Mouse (Mus musculus) MEL (cell line): ENCODE measurements around the gene Smyd3. TPM values are rescaled to one million over a fixed set of nuclear protein-coding genes. Genes with fewer than 3 reads are reported as not detected.

Experiments
- DNase-seq: peaks from one replicate; pipeline ENCODE4 v3.0.0; 2011; ENCODE audit warnings: low read depth, low spot score
- H3K27ac ChIP-seq: 2 replicates; pipeline ENCODE4 v1.5.1; 2012; ENCODE audit warnings: low read depth, mild to moderate bottlenecking, control low read depth, low read length, moderate library complexity; ENCODE audit not compliant: control insufficient read depth
- H3K27me3 ChIP-seq, 2 experiments: fragments of 150-350 bp in 1 of 2; sonication (generic) in 1 of 2; 2 replicates each; pipeline ENCODE4 v1.6.1; 2012; ENCODE audit warnings: low read length in 2 of 2, mild to moderate bottlenecking in 2 of 2, improper control_type of control experiment in 1 of 2, moderate library complexity in 1 of 2; ENCODE audit not compliant: insufficient read depth in 2 of 2, control insufficient read depth in 1 of 2
- H3K36me3 ChIP-seq, 2 experiments: 2 replicates each; pipeline ENCODE4 v1.6.1; 2012 to 2014; ENCODE audit warnings: low read length in 2 of 2, improper control_type of control experiment in 1 of 2, inconsistent platforms in 1 of 2, mild to moderate bottlenecking in 1 of 2; ENCODE audit not compliant: insufficient read depth in 2 of 2, control insufficient read depth in 1 of 2
- H3K4me1 ChIP-seq, 2 experiments: fragments of 150-350 bp in 1 of 2; sonication (generic) in 1 of 2; 2 replicates each; pipeline ENCODE4 v1.6.1; 2012; ENCODE audit warnings: low read length in 2 of 2, improper control_type of control experiment in 1 of 2, mild to moderate bottlenecking in 1 of 2; ENCODE audit not compliant: insufficient read depth in 2 of 2, control insufficient read depth in 1 of 2
- H3K4me3 ChIP-seq, 2 experiments: fragments of 150-350 bp in 1 of 2; sonication (generic) in 1 of 2; 2 replicates each; pipeline ENCODE4 v1.5.1; 2012; ENCODE audit warnings: low read depth in 2 of 2, low read length in 2 of 2, mild to moderate bottlenecking in 2 of 2, moderate library complexity in 2 of 2, control low read depth in 1 of 2, improper control_type of control experiment in 1 of 2; ENCODE audit not compliant: control insufficient read depth in 1 of 2, insufficient read depth in 1 of 2
- H3K79me2 ChIP-seq: 2 replicates; pipeline ENCODE4 v1.6.1; 2012; ENCODE audit warnings: mild to moderate bottlenecking, low read length, moderate library complexity; ENCODE audit not compliant: control insufficient read depth, poor library complexity, insufficient read depth
- H3K9ac ChIP-seq: 2 replicates; pipeline ENCODE4 v1.6.1; 2012; ENCODE audit warnings: low read depth, mild to moderate bottlenecking, control low read depth, low read length, moderate library complexity; ENCODE audit not compliant: control insufficient read depth, poor library complexity, severe bottlenecking
- H3K9me3 ChIP-seq: fragments of 150-350 bp; sonication (generic); replicated peaks from 2 replicates; pipeline ENCODE4 v1.6.1; 2012; ENCODE audit warnings: mild to moderate bottlenecking, low read length, improper control_type of control experiment, moderate library complexity; ENCODE audit not compliant: insufficient read depth
- E2F4 ChIP-seq: IDR thresholded peaks from 2 replicates; pipeline ENCODE4 v1.6.1; 2011; ENCODE audit warnings: low read depth, low read length, improper control_type of control experiment, borderline replicate concordance
- EP300 ChIP-seq, 2 experiments: IDR thresholded peaks; 2 replicates each; pipeline ENCODE4 v1.6.1; 2011; ENCODE audit warnings: improper control_type of control experiment in 2 of 2, low read length in 2 of 2, low read depth in 1 of 2, mild to moderate bottlenecking in 1 of 2
- ETS1 ChIP-seq: IDR thresholded peaks from 2 replicates; pipeline ENCODE4 v1.6.1; 2012; ENCODE audit warnings: low read depth, mild to moderate bottlenecking, inconsistent platforms, low read length, improper control_type of control experiment, moderate library complexity
- GATA1 ChIP-seq: IDR thresholded peaks from 2 replicates; pipeline ENCODE4 v1.6.1; 2011; ENCODE audit warnings: low read depth, low read length, improper control_type of control experiment
- JUND ChIP-seq: IDR thresholded peaks from 2 replicates; pipeline ENCODE4 v1.6.1; 2011; ENCODE audit warnings: low read depth, mild to moderate bottlenecking, improper control_type of control experiment, low read length
- KAT2A ChIP-seq: conservative IDR thresholded peaks from 2 replicates; pipeline ENCODE4 v1.6.1; 2012; ENCODE audit warnings: low read depth, low read length, improper control_type of control experiment, inconsistent platforms
- MAX ChIP-seq: IDR thresholded peaks from 2 replicates; pipeline ENCODE4 v1.6.1; 2011; ENCODE audit warnings: low read length, improper control_type of control experiment
- MXI1 ChIP-seq: IDR thresholded peaks from 2 replicates; pipeline ENCODE4 v1.6.1; 2011; ENCODE audit warnings: mild to moderate bottlenecking, low read depth, low read length, improper control_type of control experiment
- MYB ChIP-seq: IDR thresholded peaks from 2 replicates; pipeline ENCODE4 v1.6.1; 2011; ENCODE audit warnings: mild to moderate bottlenecking, low read depth, low read length, improper control_type of control experiment
- MYC ChIP-seq: IDR thresholded peaks from 2 replicates; pipeline ENCODE4 v1.6.1; 2011; ENCODE audit warnings: low read depth, mild to moderate bottlenecking, low read length, improper control_type of control experiment, moderate library complexity
- NELFE ChIP-seq: IDR thresholded peaks from 2 replicates; pipeline ENCODE4 v1.6.1; 2011; ENCODE audit warnings: low read depth, low read length, improper control_type of control experiment
- RCOR1 ChIP-seq: IDR thresholded peaks from 2 replicates; pipeline ENCODE4 v1.6.1; 2012; ENCODE audit warnings: low read depth, mild to moderate bottlenecking, inconsistent platforms, low read length, improper control_type of control experiment
- SIN3A ChIP-seq: IDR thresholded peaks from 2 replicates; pipeline ENCODE4 v1.6.1; 2012; ENCODE audit warnings: low read length, improper control_type of control experiment, inconsistent platforms
- TAL1 ChIP-seq: IDR thresholded peaks from 2 replicates; pipeline ENCODE4 v1.6.1; 2012; ENCODE audit warnings: mild to moderate bottlenecking, inconsistent platforms, low read length, moderate library complexity, mixed read lengths
- TCF12 ChIP-seq: IDR thresholded peaks from 2 replicates; pipeline ENCODE4 v1.6.1; 2014; ENCODE audit warnings: low read depth, mild to moderate bottlenecking, inconsistent platforms, low read length, improper control_type of control experiment, moderate library complexity
- UBTF ChIP-seq: IDR thresholded peaks from 2 replicates; pipeline ENCODE4 v1.6.1; 2012; ENCODE audit warnings: low read depth, mild to moderate bottlenecking, inconsistent platforms, low read length, improper control_type of control experiment, moderate library complexity, borderline replicate concordance; ENCODE audit not compliant: insufficient read depth
- USF1 ChIP-seq: IDR thresholded peaks from 2 replicates; pipeline ENCODE4 v1.6.1; 2014; ENCODE audit warnings: low read depth, mild to moderate bottlenecking, inconsistent platforms, low read length, improper control_type of control experiment, moderate library complexity
- ZC3H11A ChIP-seq: IDR thresholded peaks from 2 replicates; pipeline ENCODE4 v1.6.1; 2012; ENCODE audit warnings: low read depth, mild to moderate bottlenecking, inconsistent platforms, low read length, improper control_type of control experiment
- polyA plus RNA-seq, 2 experiments: library from polyadenylated mRNA; stranded (reverse) in 1 of 2; unstranded in 1 of 2; fragments of >175 nt in 1 of 2; fragments of >200 nt in 1 of 2; gene quantifications; 2 replicates each; pipeline versions ENCODE4 v1.2.1 to v1.2.4; 2012; ENCODE audit warnings: low replicate concordance in 2 of 2, low read depth in 1 of 2; ENCODE audit not compliant: insufficient read length in 2 of 2, insufficient read depth in 1 of 2, missing spikeins in 1 of 2
- total RNA-seq: library from RNA; depleted of rRNA; stranded (reverse); fragments of 300-350 nt; gene quantifications from 2 replicates; pipeline ENCODE4 v1.2.3, GENCODE M21; 2012

Smyd3 gene
- total and polyA plus RNA-seq, 3 experiments, result 13.3 to 18.2 TPM; not detected in 1

GRCm38 (mm10) chr1:179116729-179117663 is 400.8 kb downstream of the Smyd3 start (continued):
- peak; percentile 98 for TF ChIP-seq GATA1
- peak; percentile 93 for TF ChIP-seq RCOR1
- peak; percentile 96 for TF ChIP-seq TCF12
- peak; percentile 99 to 100 for TF ChIP-seq EP300 (IDR thresholded peaks at IDR 0.05; ENCODE audit: low read depth in 1 of 2, low read length in 2 of 2)
- TF ChIP-seq SIN3A, result peak; percentile 98

- Histone ChIP-seq H3K4me3 (no peak overlapping the region), H3K9me3 (no peaks in the 10 kb centered on the region), H3K4me1 (peaks cover 30 to 35% of the 10 kb centered on the region in 2 experiments), H3K36me3 (peaks cover 0 to 42% of the 10 kb centered on the region in 2 experiments; a peak in 2 of 4 replicates), H3K27ac (peak overlapping the region; percentile 94), H3K79me2 (no peaks in the 10 kb centered on the region), H3K9ac (no peak overlapping the region), H3K27me3 (no peaks in the 10 kb centered on the region)
- TF ChIP-seq MYB (peak; percentile 23; the same call in 1 of the 2 replicates), UBTF (no peak), EP300 (IDR thresholded peaks at IDR 0.05; ENCODE audit: low read depth in 1 of 2, low read length in 2 of 2) (peak in 1 of 2 experiments; percentile 64; a peak in 2 of 4 replicates), MXI1 (peak; percentile 73), GATA1 (0 out of 2 replicates have a peak, but pooled peaks have one; percentile 14), E2F4 (no peak), KAT2A (no peak), SIN3A (peak; percentile 43; the same call in 1 of the 2 replicates), ETS1 (peak; percentile 40; the same call in 1 of the 2 replicates), MAX (peak; percentile 60), JUND (no peak), ZC3H11A (no peak), USF1 (peak; percentile 72; the same call in 1 of the 2 replicates), MYC (peak; percentile 49; the same call in 1 of the 2 replicates), NELFE (no peak), TAL1 (no peak)
- DNase-seq, result no peak
These were observed 402.9 kb downstream of the Smyd3 start for GRCm38 (mm10) chr1:179114833-179115495.
